Mouse (Mus musculus) thymus, postnatal 25 days (tissue): Measurements from ENCODE around the gene Olfr1377.
"Not testable (repeated sequence)": the region's sequence is repeated elsewhere in the genome, so short reads cannot be mapped to it uniquely, and the experiment has no call there.

Experiments used
- DNase-seq: peaks from one replicate; pipeline ENCODE4 v3.0.0; 2022

Olfr1377 gene

GRCm38 (mm10) chr11:50981667-50982066 lies at the start of gene Olfr1377:
Gene Olfr1377 (plus strand): TSS chr11:50981967.
- DNase-seq: no peak

GRCm38 (mm10) chr11:50932040-50932439 lies 49.7 kb upstream of the Olfr1377 start:
- DNase-seq: no peak

GRCm38 (mm10) chr11:50938435-50938834 lies 43.3 kb upstream of the Olfr1377 start:
- no peak for DNase-seq

GRCm38 (mm10) chr11:50939621-50940366 lies 42.0 kb upstream of the Olfr1377 start:
- no peak for DNase-seq

- DNase-seq: no peak
Measured at GRCm38 (mm10) chr11:50942386-50942785, 39.4 kb upstream of the Olfr1377 start.

GRCm38 (mm10) chr11:50943506-50943905 lies 38.3 kb upstream of the Olfr1377 start, which contains the start of gene 4933414I15Rik:
Gene 4933414I15Rik (minus strand): TSS chr11:50943765.
- DNase-seq: no peak

- no peak for DNase-seq
Measured at GRCm38 (mm10) chr11:50952290-50952689, 29.5 kb upstream of the Olfr1377 start.

GRCm38 (mm10) chr11:50953665-50954064 lies 28.1 kb upstream of the Olfr1377 start, which contains the start of gene Prop1:
Gene Prop1 (minus strand): TSS chr11:50953765.
- no peak for DNase-seq

- DNase-seq: no peak
Measured at GRCm38 (mm10) chr11:50964886-50965285, 16.9 kb upstream of the Olfr1377 start.

GRCm38 (mm10) chr11:50966230-50966629 lies 15.5 kb upstream of the Olfr1377 start, which contains the start of gene Olfr1378:
Gene Olfr1378 (plus strand): TSS chr11:50966530.
- no peak for DNase-seq

- no peak for DNase-seq
Measured at GRCm38 (mm10) chr11:50977216-50977615, 4.6 kb upstream of the Olfr1377 start.

- no peak for DNase-seq
Measured at GRCm38 (mm10) chr11:51003296-51003695, 21.5 kb downstream of the Olfr1377 start, which contains the start of gene Olfr51. Gene Olfr51 (plus strand): TSS chr11:51003596.

- DNase-seq: no peak
Measured at GRCm38 (mm10) chr11:51011821-51012220, 30.1 kb downstream of the Olfr1377 start.

- DNase-seq: no peak
Measured at GRCm38 (mm10) chr11:51013936-51014335, 32.2 kb downstream of the Olfr1377 start, which contains the start of gene Olfr54. Gene Olfr54 (plus strand): TSS chr11:51014236.

GRCm38 (mm10) chr11:51016341-51016740 lies 34.6 kb downstream of the Olfr1377 start:
- no peak for DNase-seq

GRCm38 (mm10) chr11:51026811-51027210 lies 45.0 kb downstream of the Olfr1377 start:
- DNase-seq: not testable (repeated sequence)

GRCm38 (mm10) chr11:51029381-51029780 lies 47.6 kb downstream of the Olfr1377 start:
- DNase-seq: not testable (repeated sequence)

GRCm38 (mm10) chr11:51030225-51030624 lies 48.5 kb downstream of the Olfr1377 start:
- no peak for DNase-seq

- peak; percentile 3 for DNase-seq
Measured at GRCm38 (mm10) chr11:51032851-51033250, 51.1 kb downstream of the Olfr1377 start.

- not testable (repeated sequence) for DNase-seq
Measured at GRCm38 (mm10) chr11:51034141-51034540, 52.4 kb downstream of the Olfr1377 start.

GRCm38 (mm10) chr11:51035951-51036350 lies 54.2 kb downstream of the Olfr1377 start:
- DNase-seq: no peak
